Mouse (Mus musculus) liver, postnatal 0 days (tissue): ENCODE measurements around the gene 2310079G19Rik. TPM values are rescaled to one million over a fixed set of nuclear protein-coding genes. Genes with fewer than 3 reads are reported as not detected.

Experiments
- ATAC-seq: fragments of 200-750 bp; cut with Nextera tagmentation; 2 replicates; pipeline ENCODE4 v1.8.0; 2017; ENCODE audit warnings: mild to moderate bottlenecking, moderate library complexity
- DNase-seq: peaks from one replicate; pipeline ENCODE4 v3.0.0-alpha.2; 2016
- H3K27ac ChIP-seq: fragments of 300-500 bp; sonication (generic); 2 replicates; pipeline ENCODE4 v1.5.1; 2014; ENCODE audit warnings: antibody characterized with exemption, moderate library complexity, mild to moderate bottlenecking, low read depth
- H3K27me3 ChIP-seq: fragments of 300-500 bp; sonication (generic); 2 replicates; pipeline ENCODE4 v1.6.1; 2014; ENCODE audit warnings: low read length, control low read depth, mixed read lengths; ENCODE audit not compliant: insufficient read depth
- H3K36me3 ChIP-seq: fragments of 300-500 bp; sonication (generic); replicated peaks from 2 replicates; pipeline ENCODE4 v1.6.1; 2014; ENCODE audit warnings: mild to moderate bottlenecking, control low read depth, low read length, moderate library complexity, mixed read lengths; ENCODE audit not compliant: insufficient read depth
- H3K4me1 ChIP-seq: fragments of 300-500 bp; sonication (generic); 2 replicates; pipeline ENCODE4 v1.6.1; 2014; ENCODE audit warnings: antibody characterized with exemption, mild to moderate bottlenecking, control low read depth; ENCODE audit not compliant: insufficient read depth
- H3K4me2 ChIP-seq: fragments of 300-500 bp; sonication (generic); 2 replicates; pipeline ENCODE4 v1.6.1; 2014; ENCODE audit warnings: low read depth, mild to moderate bottlenecking, low read length, moderate library complexity, mixed read lengths
- H3K4me3 ChIP-seq: fragments of 300-500 bp; sonication (generic); 2 replicates; pipeline ENCODE4 v1.5.1; 2014; ENCODE audit warnings: low read depth, low read length
- H3K9ac ChIP-seq: fragments of 300-500 bp; sonication (generic); replicated peaks from 2 replicates; pipeline ENCODE4 v1.6.1; 2014; ENCODE audit warnings: mild to moderate bottlenecking, moderate library complexity
- H3K9me3 ChIP-seq: fragments of 300-500 bp; sonication (generic); 2 replicates; pipeline ENCODE4 v1.6.1; 2016; ENCODE audit warnings: mild to moderate bottlenecking, control low read depth, low read length, mixed read lengths
- CTCF ChIP-seq: sonication (generic); IDR thresholded peaks from 2 replicates; pipeline ENCODE4 v1.5.1; 2016; ENCODE audit warnings: antibody characterized with exemption, low read depth
- EP300 ChIP-seq: IDR thresholded peaks from 2 replicates; pipeline ENCODE4 v1.6.1; 2016; ENCODE audit warnings: antibody characterized with exemption, low read depth, mild to moderate bottlenecking
- WGBS: fragments of 180-500 bp; shearing (Covaris S2); extraction: QIAGEN DNeasy Blood & Tissue Kit; methylation state at CpG from one replicate; pipeline ENCODE4 v1.1.7; 2014; ENCODE audit not compliant: insufficient replicate concordance; 5-methylcytosine and 5-hydroxymethylcytosine counted together
- polyA plus RNA-seq: library from polyadenylated mRNA; unstranded; fragments of >200 nt; fragmentation: Nextera tagmentation; extraction: Ambion mirVana; gene quantifications from 2 replicates; pipeline ENCODE4 v1.2.1, GENCODE M21; 2015

2310079G19Rik gene
- not detected in 2 replicates for polyA plus RNA-seq

- Histone ChIP-seq H3K27me3 (no peaks in the 10 kb centered on the region), H3K9ac (no peak within 1 kb of the TSS), H3K27ac (no peak within 1 kb of the TSS), H3K4me2 (no peak within 1 kb of the TSS), H3K4me3 (no peak within 1 kb of the TSS), H3K4me1 (no peaks in the 10 kb centered on the region), H3K36me3 (no peaks in the 10 kb centered on the region), H3K9me3 (no peaks in the 10 kb centered on the region)
- ATAC-seq, result no peak
- 91% methylated on average over 4 of the region's 4 CpGs for WGBS
- DNase-seq, result no peak
- no peak for TF ChIP-seq EP300
- TF ChIP-seq CTCF, result no peak
Observed at GRCm38 (mm10) chr16:88627566-88627965, at the start of gene 2310079G19Rik. TSS of gene 2310079G19Rik (minus strand) at chr16:88627666.

GRCm38 (mm10) chr16:88671571-88671970 is 44.1 kb upstream of the 2310079G19Rik start, which contains the start of gene Krtap27-1:
TSS of gene Krtap27-1 (minus strand) at chr16:88671671.
- Histone ChIP-seq H3K36me3 (no peaks in the 10 kb centered on the region), H3K4me2 (no peak within 1 kb of the TSS), H3K9me3 (no peaks in the 10 kb centered on the region), H3K9ac (no peak within 1 kb of the TSS), H3K27ac (no peak within 1 kb of the TSS), H3K4me1 (no peaks in the 10 kb centered on the region), H3K4me3 (no peak within 1 kb of the TSS), H3K27me3 (no peaks in the 10 kb centered on the region)
- DNase-seq (no peak), ATAC-seq (no peak)
- TF ChIP-seq CTCF (no peak), EP300 (no peak)
- WGBS, result 81% methylated on average over 4 of the region's 4 CpGs

GRCm38 (mm10) chr16:88657426-88657825 is 30.0 kb upstream of the 2310079G19Rik start:
- WGBS, result 43% methylated on average over 1 of the region's 1 CpGs
- no peak overlapping the region for H3K4me2 ChIP-seq

GRCm38 (mm10) chr16:88651952-88652351 is 24.5 kb upstream of the 2310079G19Rik start:
- WGBS, result 44% methylated on average over 2 of the region's 2 CpGs
- no peaks in the 10 kb centered on the region for H3K27me3 ChIP-seq
- DNase-seq (no peak), ATAC-seq (no peak)
- H3K4me2 ChIP-seq, result no peak overlapping the region
- no peak overlapping the region for H3K9ac ChIP-seq
- H3K4me1 ChIP-seq, result no peaks in the 10 kb centered on the region
- no peak for TF ChIP-seq CTCF
- no peak for TF ChIP-seq EP300
- no peak overlapping the region for H3K4me3 ChIP-seq
- H3K36me3 ChIP-seq, result no peaks in the 10 kb centered on the region
- no peaks in the 10 kb centered on the region for H3K9me3 ChIP-seq
- H3K27ac ChIP-seq, result no peak overlapping the region

More at GRCm38 (mm10) chr16:88657426-88657825, 30.0 kb upstream of the 2310079G19Rik start:
- Histone ChIP-seq H3K4me1 (no peaks in the 10 kb centered on the region), H3K4me3 (no peak overlapping the region), H3K27ac (no peak overlapping the region), H3K9ac (no peak overlapping the region), H3K9me3 (no peaks in the 10 kb centered on the region), H3K36me3 (no peaks in the 10 kb centered on the region), H3K27me3 (no peaks in the 10 kb centered on the region)
- TF ChIP-seq CTCF (peak; percentile 73), EP300 (no peak)
- DNase-seq, result no peak
- peak; percentile 43; the same call in 1 of the 2 replicates for ATAC-seq

DNA sequence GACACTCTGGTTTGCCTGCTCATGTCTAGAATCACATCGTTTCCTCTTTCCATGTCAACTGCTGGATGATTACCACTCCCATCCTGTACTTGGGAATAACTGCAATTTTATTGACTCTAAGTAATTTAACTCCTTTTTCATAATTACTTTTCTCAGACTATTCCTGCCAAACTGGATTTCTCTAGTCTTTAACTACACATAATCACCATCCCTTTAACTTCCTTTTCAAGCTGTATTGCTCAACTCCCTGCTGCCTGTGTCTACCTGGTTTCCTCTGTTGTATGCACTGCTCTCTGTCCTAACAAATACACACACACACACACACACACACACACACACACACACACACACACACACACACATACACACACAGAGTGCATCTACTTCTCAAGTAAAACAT is 23.6 kb upstream of the 2310079G19Rik start:
- no peak overlapping the region for H3K4me3 ChIP-seq
- no peaks in the 10 kb centered on the region for H3K27me3 ChIP-seq
- ATAC-seq (no peak), DNase-seq (no peak)
- no peaks in the 10 kb centered on the region for H3K9me3 ChIP-seq
- no peaks in the 10 kb centered on the region for H3K4me1 ChIP-seq
- WGBS, result 58% methylated on average over 1 of the region's 1 CpGs
- no peak overlapping the region for H3K9ac ChIP-seq
- H3K36me3 ChIP-seq, result no peaks in the 10 kb centered on the region
- TF ChIP-seq CTCF (no peak), EP300 (no peak)
- no peak overlapping the region for H3K27ac ChIP-seq
- no peak overlapping the region for H3K4me2 ChIP-seq

- DNase-seq, result no peak
- Histone ChIP-seq H3K9ac (no peak within 1 kb of the TSS), H3K27ac (no peak within 1 kb of the TSS), H3K4me3 (no peak within 1 kb of the TSS), H3K27me3 (no peaks in the 10 kb centered on the region), H3K9me3 (no peaks in the 10 kb centered on the region), H3K4me1 (no peaks in the 10 kb centered on the region), H3K36me3 (no peaks in the 10 kb centered on the region), H3K4me2 (no peak within 1 kb of the TSS)
- TF ChIP-seq EP300 (no peak), CTCF (no peak)
- 79% methylated on average over 10 of the region's 10 CpGs for WGBS
- ATAC-seq, result no peak
Observed at GRCm38 (mm10) chr16:88647358-88647846, 19.9 kb upstream of the 2310079G19Rik start, which contains the start of gene Krtap26-1. TSS of gene Krtap26-1 (minus strand) at chr16:88647796.
